In the genomic region with DNA sequence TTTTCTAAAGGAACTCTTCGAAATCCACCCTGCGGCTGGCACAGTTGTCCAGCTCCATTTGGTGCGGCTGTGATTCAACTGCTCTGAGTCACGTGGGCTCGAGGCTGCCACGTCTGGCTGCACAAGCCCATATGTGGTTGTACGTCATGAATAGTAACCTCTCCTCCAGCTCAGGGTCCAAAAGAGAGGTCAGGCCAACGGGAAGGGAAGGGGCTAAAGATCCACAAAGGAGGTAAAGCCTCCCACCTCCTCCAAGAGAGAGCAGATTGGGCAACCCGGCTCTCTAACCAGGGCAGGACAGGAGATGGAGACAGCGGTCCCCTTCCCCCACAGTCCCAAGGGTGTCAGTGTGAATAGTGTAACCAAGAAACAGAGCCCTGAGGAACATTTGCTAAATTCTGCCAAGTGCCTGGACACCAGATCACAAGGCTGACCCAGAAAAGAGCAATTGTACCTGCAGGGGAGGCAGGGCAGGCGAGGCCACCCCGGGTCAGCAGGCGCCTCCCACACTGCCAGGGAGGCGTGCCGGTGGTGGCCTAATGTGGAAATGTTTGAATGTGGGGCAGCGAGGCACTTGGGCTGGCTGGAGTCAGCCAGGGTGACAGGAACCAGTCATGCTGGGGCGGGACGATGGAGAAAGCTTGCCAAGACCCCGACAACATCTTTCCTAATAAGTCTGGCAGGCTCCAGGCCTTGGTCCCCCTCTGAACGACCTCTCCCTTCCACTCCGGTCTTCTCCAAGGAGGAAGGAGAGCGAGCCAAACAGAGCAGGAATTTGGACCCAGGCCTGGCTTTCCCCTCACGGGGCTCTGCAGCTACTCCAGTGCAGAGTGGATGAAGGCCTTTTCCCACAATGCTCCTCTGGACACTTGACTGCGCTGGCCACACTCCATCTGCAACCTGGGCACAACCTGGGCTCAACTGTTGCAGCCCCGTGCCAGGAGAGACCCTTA, we compare ENCODE assay signal across 8 mouse cellular contexts.
A peak's percentile ranks its signal among the peaks of the same experiment; 100 is the strongest.
DNase-seq lines count a peak whose midpoint lies in the region; TF ChIP-seq lines count a peak whose summit lies in the region.

No protein-coding gene starts in this region.

- H3K27ac ChIP-seq in olfactory bulb, adult 2 months (ENCODE audit: insufficient read depth, low read depth, low read length), result peak overlapping the region; percentile 96

- H3K4me3 ChIP-seq in E14TG2a.4 (replicated peaks; ENCODE audit: low read length), result peak overlapping the region; percentile 17; the same call in 1 of the 2 replicates
- peak overlapping the region; percentile 1 for H3K4me3 ChIP-seq in lung, adult 2 months (replicated peaks; ENCODE audit: extremely low read depth, low read depth, low read length)
- no peak overlapping the region for H3K4me3 ChIP-seq in olfactory bulb, adult 2 months (ENCODE audit: insufficient read depth, low read depth, low read length)

- intact Hi-C loops in heart, postnatal 36 days (cut with DNase I), result loop anchor here (1.0 to 5.0 kb wide), 7 partner anchors 52 to 238 kb away; no protein-coding TSS in a partner anchor

- peaks cover 24% of the 10 kb centered on the region for H3K4me1 ChIP-seq in E14TG2a.4 (replicated peaks; ENCODE audit: low read depth, low read length)
- peaks cover 15% of the 10 kb centered on the region for H3K4me1 ChIP-seq in lung, adult 2 months (ENCODE audit: control insufficient read depth, insufficient read depth, low read length)
- peaks cover 26% of the 10 kb centered on the region for H3K4me1 ChIP-seq in olfactory bulb, adult 2 months (ENCODE audit: control insufficient read depth, insufficient read depth, low read length)

- WGBS in lung, adult 2 months, result 17% methylated on average over 25 of the region's 25 CpGs
- 33% methylated on average over 25 of the region's 25 CpGs for WGBS in olfactory bulb, adult 2 months

- H3K27me3 ChIP-seq in E14TG2a.4 (ENCODE audit: insufficient read depth, low read length), result no peaks in the 10 kb centered on the region; the same call in 1 of the 2 replicates

- TF ChIP-seq CTCF in E14TG2a.4 (conservative IDR thresholded peaks at IDR 0.05; ENCODE audit: low read length), result no peak
- TF ChIP-seq CTCF in lung, adult 2 months (IDR thresholded peaks at IDR 0.05; ENCODE audit: insufficient read depth, low read length), result no peak
- no peak for TF ChIP-seq CTCF in olfactory bulb, adult 2 months (IDR thresholded peaks at IDR 0.05; ENCODE audit: insufficient read depth, low read depth, low read length)

- TF ChIP-seq POLR2A in lung, adult 2 months (IDR thresholded peaks at IDR 0.05; ENCODE audit: borderline replicate concordance, extremely low read depth, low read depth, low read length), result peak; percentile 47; the same call in 1 of the 2 replicates
- no peak for TF ChIP-seq POLR2A in olfactory bulb, adult 2 months (IDR thresholded peaks at IDR 0.05; ENCODE audit: insufficient read depth, low read depth, low read length)

- DNase-seq in cerebellum, adult 9-11 months, result peak; percentile 87
- peak; percentile 64 to 68 for DNase-seq in frontal cortex, adult 2 months (ENCODE audit: extremely low spot score in 1 of 2, low spot score in 1 of 2)
- peak; percentile 91 to 96 for DNase-seq in heart, postnatal 36 days
- peak; percentile 79 for DNase-seq in layer of hippocampus, adult 9-11 months
- DNase-seq in lung, adult 2 months, result peak; percentile 92
- DNase-seq in urinary bladder, postnatal 14 days (ENCODE audit: low spot score), result peak; percentile 91

- no peaks in the 10 kb centered on the region for H3K9me3 ChIP-seq in E14TG2a.4 (ENCODE audit: low read length)

- H3K36me3 ChIP-seq in E14TG2a.4 (ENCODE audit: insufficient read depth, low read length), result no peaks in the 10 kb centered on the region
